Mouse (Mus musculus): ENCODE measurements at regions not wholly inside any gene's neighbourhood (a gene's known extent, or its start where the extent isn't known, plus 50 kb on each side); places are given as distances from the start of the nearest gene placed in this dataset.

DNA sequence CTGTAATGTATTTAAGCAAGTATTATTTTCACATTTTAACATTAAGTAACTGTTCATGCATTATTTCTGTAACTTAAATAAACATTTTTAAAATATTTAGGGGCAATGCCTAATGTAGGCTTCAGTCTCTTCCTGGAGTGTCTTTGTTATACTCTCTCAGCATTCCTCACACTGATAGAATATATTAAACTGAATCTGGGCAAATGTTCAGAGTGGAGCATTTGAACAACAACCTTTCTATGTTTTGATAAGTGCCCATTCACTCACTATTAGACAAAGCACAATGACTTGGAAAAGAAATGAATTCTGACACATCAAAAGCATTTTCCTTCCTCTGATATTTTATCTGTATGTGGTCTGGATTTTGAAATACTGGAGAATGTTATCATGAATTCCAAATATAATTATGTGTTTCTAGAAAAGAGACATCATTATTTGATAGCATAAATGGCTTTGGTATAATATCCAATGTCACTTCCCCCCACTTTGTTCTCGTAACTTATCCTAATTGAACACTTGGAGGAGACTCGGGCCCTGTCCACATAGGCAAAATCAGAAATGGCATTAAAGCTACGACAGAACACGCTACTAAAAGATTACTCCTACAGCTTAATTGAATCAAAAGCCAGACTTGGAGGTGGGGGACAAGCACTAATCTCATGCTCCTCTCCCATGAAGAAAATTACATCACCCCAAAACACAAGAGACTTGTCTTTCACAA is 127.1 kb upstream of the Spred2 start:
- Histone ChIP-seq H3K4me1 (replicated peaks; ENCODE audit: low read depth, low read length) (no peaks in the 10 kb centered on the region), H3K4me3 (replicated peaks; ENCODE audit: low read length) (no peak overlapping the region)
- TF ChIP-seq NANOG (IDR thresholded peaks at IDR 0.05; ENCODE audit: borderline replicate concordance, low read length) (no peak), CTCF (conservative IDR thresholded peaks at IDR 0.05; ENCODE audit: low read length) (no peak)

DNA sequence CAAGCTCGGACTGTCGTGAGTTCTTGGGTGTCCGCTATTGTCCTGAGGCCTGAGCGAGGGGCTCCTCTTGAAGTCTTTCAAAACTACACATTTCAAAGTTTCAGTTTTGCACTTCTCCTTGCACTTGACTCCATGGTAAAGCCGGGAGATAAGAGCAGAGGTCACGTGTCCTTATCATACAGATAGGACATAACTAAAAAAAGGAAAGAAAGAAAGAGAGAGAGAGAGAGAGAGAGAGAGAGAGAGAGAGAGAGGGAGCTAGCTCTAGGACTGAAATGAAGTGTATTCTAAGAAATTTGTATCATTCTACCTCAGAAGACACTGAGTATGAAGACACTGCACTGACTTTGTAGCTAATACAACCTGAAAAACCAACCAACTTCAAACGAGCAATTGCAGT is 114.8 kb upstream of the Spred2 start:
- Histone ChIP-seq H3K4me1 (replicated peaks; ENCODE audit: low read depth, low read length) (peaks cover 26% of the 10 kb centered on the region), H3K9me3 (ENCODE audit: low read length) (peaks cover 25% of the 10 kb centered on the region), H3K4me3 (replicated peaks; ENCODE audit: low read length) (no peak overlapping the region), H3K27me3 (ENCODE audit: insufficient read depth, low read length) (peaks cover 23% of the 10 kb centered on the region), H3K36me3 (ENCODE audit: insufficient read depth, low read length) (no peaks in the 10 kb centered on the region)
- no peak for TF ChIP-seq CTCF (conservative IDR thresholded peaks at IDR 0.05; ENCODE audit: low read length)
- no peak for TF ChIP-seq NANOG (IDR thresholded peaks at IDR 0.05; ENCODE audit: borderline replicate concordance, low read length)
- no peak for TF ChIP-seq POU5F1 (IDR thresholded peaks at IDR 0.05; ENCODE audit: borderline replicate concordance, low read length)

More for the DNA sequence above, 127.1 kb upstream of the Spred2 start:
- peaks cover 40% of the 10 kb centered on the region for H3K9me3 ChIP-seq (ENCODE audit: low read length)
- no peaks in the 10 kb centered on the region for H3K36me3 ChIP-seq (ENCODE audit: insufficient read depth, low read length)
- H3K27me3 ChIP-seq (ENCODE audit: insufficient read depth, low read length) = no peaks in the 10 kb centered on the region

DNA sequence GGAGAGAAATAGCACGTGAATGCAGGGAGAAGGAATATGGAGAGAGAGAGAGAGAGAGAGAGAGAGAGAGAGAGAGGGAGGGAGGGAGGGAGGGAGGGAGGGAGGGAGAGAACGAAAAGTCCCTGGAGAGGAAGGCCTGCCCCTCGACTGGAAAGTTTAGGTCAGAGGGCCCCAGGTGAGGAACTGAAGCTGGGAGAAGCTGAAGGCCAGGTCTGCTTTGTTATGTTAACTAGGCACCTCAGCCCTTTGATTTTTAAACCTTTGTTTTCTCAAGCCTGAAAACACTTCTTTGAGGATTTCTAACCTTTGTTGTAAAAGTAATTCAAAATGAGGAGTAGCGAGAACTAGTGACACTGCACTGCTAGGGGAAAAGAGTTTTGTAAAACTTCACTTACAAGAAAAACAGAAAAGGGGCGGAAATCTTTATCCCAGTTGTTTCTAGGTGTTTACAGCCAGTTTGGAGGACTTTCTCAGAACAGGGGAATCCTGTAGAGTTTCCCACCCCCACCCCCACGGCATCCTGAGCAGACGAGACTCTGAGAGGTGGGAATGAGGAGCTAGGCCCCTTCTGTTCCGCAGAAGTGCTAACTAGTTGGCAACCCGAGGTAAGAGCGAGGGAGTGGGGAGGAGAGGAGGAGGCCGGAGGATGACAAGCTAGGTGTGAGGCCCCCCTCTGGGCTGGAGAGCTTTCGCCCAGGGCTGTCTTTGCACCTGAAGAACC is 112.7 kb upstream of the Spred2 start:
- Histone ChIP-seq H3K36me3 (ENCODE audit: insufficient read depth, low read length) (no peaks in the 10 kb centered on the region), H3K4me1 (replicated peaks; ENCODE audit: low read depth, low read length) (peaks cover 26% of the 10 kb centered on the region), H3K9me3 (ENCODE audit: low read length) (peaks cover 39% of the 10 kb centered on the region), H3K27me3 (ENCODE audit: insufficient read depth, low read length) (peaks cover 25% of the 10 kb centered on the region), H3K4me3 (replicated peaks; ENCODE audit: low read length) (peak overlapping the region; percentile 66)
- TF ChIP-seq CTCF (conservative IDR thresholded peaks at IDR 0.05; ENCODE audit: low read length) (no peak), POU5F1 (IDR thresholded peaks at IDR 0.05; ENCODE audit: borderline replicate concordance, low read length) (no peak; the same call in 1 of the 2 replicates), NANOG (IDR thresholded peaks at IDR 0.05; ENCODE audit: borderline replicate concordance, low read length) (peak; percentile 32; the same call in 1 of the 2 replicates)

DNA sequence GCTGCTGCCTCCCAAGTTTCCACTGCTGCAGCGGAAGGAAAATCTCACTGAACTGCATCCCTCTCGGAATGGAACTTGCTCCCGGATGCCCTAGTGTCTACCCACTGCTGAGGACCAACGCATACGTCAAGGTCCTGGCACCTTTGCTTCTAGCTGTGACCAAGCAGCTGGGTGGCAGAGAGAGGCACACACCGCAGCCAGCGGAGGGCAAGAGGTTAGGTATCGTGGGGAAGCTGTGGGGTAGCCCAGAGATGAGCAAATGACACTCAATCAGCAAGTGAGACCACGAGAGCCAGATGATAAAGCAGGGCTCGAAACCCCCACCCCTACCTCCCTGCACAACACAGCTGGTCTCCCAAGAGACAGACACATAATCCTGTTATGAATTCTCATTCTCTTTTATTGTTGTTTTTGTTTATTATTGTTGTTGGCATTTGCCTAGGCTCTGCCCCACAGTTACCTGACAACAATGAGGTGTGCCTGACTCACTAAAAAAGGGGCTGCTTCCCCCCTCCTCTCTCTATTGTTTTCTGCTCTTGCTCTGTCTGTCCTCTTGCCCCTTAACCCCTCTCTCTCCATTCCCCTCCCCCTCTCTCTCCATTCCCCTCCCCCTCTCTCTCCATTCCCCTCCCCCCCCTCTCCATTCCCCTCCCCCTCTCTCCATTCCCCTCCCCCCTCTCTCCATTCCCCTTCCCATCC is 112.0 kb upstream of the Spred2 start:
- TF ChIP-seq POU5F1 (IDR thresholded peaks at IDR 0.05; ENCODE audit: borderline replicate concordance, low read length) (no peak), CTCF (conservative IDR thresholded peaks at IDR 0.05; ENCODE audit: low read length) (no peak)
- peaks cover 28% of the 10 kb centered on the region for H3K27me3 ChIP-seq (ENCODE audit: insufficient read depth, low read length)
- peak overlapping the region; percentile 66 for H3K4me3 ChIP-seq (replicated peaks; ENCODE audit: low read length)
- peaks cover 31% of the 10 kb centered on the region for H3K4me1 ChIP-seq (replicated peaks; ENCODE audit: low read depth, low read length)
- peaks cover 39% of the 10 kb centered on the region for H3K9me3 ChIP-seq (ENCODE audit: low read length)
- H3K36me3 ChIP-seq (ENCODE audit: insufficient read depth, low read length) = no peaks in the 10 kb centered on the region

DNA sequence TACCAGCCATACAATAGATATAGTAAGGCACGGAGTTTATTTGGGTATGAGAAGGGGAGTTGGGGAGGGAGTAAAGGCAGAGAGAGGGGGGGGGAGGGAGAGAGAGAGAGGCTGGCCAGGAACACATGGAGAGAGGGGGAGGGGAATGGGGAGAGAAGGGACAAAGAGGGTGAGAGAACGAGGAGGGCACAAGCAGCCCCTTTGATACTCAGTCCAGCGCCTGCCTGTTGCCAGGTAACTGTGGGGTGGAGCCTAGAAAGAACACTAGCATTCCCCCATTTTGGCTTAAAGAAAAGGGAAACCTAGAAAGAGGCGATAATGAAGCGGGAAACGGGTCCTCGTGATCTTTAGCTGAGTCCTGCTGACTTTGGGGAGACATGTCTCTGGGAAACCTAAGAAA is 110.6 kb upstream of the Spred2 start:
- H3K9me3 ChIP-seq (ENCODE audit: low read length) = peaks cover 36% of the 10 kb centered on the region
- H3K36me3 ChIP-seq (ENCODE audit: insufficient read depth, low read length) = no peaks in the 10 kb centered on the region
- TF ChIP-seq POU5F1 (IDR thresholded peaks at IDR 0.05; ENCODE audit: borderline replicate concordance, low read length) (no peak), NANOG (IDR thresholded peaks at IDR 0.05; ENCODE audit: borderline replicate concordance, low read length) (no peak), CTCF (conservative IDR thresholded peaks at IDR 0.05; ENCODE audit: low read length) (no peak)
- peaks cover 33% of the 10 kb centered on the region for H3K27me3 ChIP-seq (ENCODE audit: insufficient read depth, low read length)
- no peak overlapping the region for H3K4me3 ChIP-seq (replicated peaks; ENCODE audit: low read length)
- peaks cover 33% of the 10 kb centered on the region for H3K4me1 ChIP-seq (replicated peaks; ENCODE audit: low read depth, low read length)

DNA sequence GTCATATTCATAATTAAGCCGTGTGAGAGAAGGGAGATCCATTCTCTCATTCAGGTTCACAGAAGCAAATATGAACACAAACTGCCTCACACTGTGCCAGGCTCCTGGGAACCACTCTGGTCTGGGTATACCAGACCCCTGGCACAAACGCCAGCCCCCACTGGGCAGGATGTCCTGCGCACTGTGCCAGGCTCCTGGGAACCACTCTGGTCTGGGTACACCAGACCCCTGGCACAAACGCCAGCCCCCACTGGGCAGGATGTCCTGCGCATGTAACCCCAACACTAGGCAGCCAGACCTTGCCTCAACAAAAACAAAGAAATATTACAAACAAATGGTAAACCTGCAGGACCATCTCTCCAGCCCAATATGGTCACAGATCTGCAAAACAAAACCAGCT is 101.2 kb upstream of the Spred2 start:
- H3K27me3 ChIP-seq (ENCODE audit: insufficient read depth, low read length) = peaks cover 34% of the 10 kb centered on the region
- no peaks in the 10 kb centered on the region for H3K36me3 ChIP-seq (ENCODE audit: insufficient read depth, low read length)
- H3K4me1 ChIP-seq (replicated peaks; ENCODE audit: low read depth, low read length) = peaks cover 34% of the 10 kb centered on the region
- TF ChIP-seq POU5F1 (IDR thresholded peaks at IDR 0.05; ENCODE audit: borderline replicate concordance, low read length) (no peak), NANOG (IDR thresholded peaks at IDR 0.05; ENCODE audit: borderline replicate concordance, low read length) (no peak), CTCF (conservative IDR thresholded peaks at IDR 0.05; ENCODE audit: low read length) (no peak)
- no peaks in the 10 kb centered on the region for H3K9me3 ChIP-seq (ENCODE audit: low read length)
- no peak overlapping the region for H3K4me3 ChIP-seq (replicated peaks; ENCODE audit: low read length)

DNA sequence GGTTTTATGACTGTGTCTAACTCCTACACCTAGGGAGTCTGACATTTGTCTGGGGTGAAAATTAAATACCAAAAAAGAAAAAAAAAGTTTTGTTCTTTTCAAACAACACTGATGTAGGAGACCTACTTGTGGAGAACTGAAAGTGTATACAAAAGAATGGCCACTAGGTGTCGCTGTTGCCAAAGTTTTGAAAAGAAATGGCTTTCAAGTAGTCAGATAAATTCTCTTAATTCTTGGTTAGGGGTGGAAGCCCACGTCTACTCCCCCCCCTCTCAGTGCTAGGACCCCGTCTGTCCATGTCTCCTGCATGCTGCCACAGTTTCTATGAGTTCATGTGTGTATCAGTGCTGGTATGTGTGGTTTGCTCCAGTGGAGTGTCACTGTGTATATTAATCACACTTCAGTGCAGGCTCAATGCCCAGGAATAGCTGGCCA is 100.7 kb upstream of the Spred2 start:
- no peak overlapping the region for H3K4me3 ChIP-seq (replicated peaks; ENCODE audit: low read length)
- no peaks in the 10 kb centered on the region for H3K36me3 ChIP-seq (ENCODE audit: insufficient read depth, low read length)
- no peaks in the 10 kb centered on the region for H3K9me3 ChIP-seq (ENCODE audit: low read length)
- peaks cover 37% of the 10 kb centered on the region for H3K4me1 ChIP-seq (replicated peaks; ENCODE audit: low read depth, low read length)
- H3K27me3 ChIP-seq (ENCODE audit: insufficient read depth, low read length) = peaks cover 30% of the 10 kb centered on the region
- TF ChIP-seq CTCF (conservative IDR thresholded peaks at IDR 0.05; ENCODE audit: low read length) (peak; percentile 41), POU5F1 (IDR thresholded peaks at IDR 0.05; ENCODE audit: borderline replicate concordance, low read length) (no peak), NANOG (IDR thresholded peaks at IDR 0.05; ENCODE audit: borderline replicate concordance, low read length) (no peak)

DNA sequence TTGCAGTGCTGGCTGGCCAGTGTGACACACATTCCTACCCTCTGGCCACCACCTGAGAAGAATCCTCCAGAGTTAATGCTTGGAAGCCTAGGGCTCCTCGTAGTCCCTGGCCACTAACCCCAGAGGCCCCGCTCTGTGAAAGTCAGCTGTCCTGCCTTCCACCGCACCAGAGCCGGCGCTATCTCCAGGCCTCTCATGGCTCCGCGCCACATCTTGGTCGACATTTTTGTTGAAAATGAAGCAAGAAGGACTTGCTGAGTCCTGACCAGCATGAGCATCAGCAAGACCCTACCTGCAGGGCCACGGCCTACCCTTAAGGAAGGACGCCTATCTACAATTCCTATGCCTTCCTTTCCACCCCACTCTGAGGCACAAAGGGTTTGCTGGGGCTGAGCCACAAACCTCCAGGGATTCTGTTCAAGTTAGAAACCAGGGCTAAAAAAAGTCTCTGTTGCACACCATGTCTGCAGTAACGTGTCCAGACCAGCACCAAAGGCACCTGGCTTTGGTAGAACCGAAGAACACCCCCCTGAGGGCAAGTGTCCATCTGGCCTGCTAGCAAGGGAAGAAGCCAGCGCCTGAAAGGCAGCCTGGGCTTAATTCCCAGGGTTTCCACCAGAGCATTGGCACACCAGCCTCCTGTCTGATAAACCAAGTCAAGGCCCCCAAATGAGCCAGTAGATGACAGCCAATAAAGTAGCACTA is 97.5 kb upstream of the Spred2 start:
- no peaks in the 10 kb centered on the region for H3K9me3 ChIP-seq (ENCODE audit: low read length)
- H3K36me3 ChIP-seq (ENCODE audit: insufficient read depth, low read length) = no peaks in the 10 kb centered on the region
- peaks cover 54% of the 10 kb centered on the region for H3K4me1 ChIP-seq (replicated peaks; ENCODE audit: low read depth, low read length)
- no peak for TF ChIP-seq NANOG (IDR thresholded peaks at IDR 0.05; ENCODE audit: borderline replicate concordance, low read length)
- no peak for TF ChIP-seq POU5F1 (IDR thresholded peaks at IDR 0.05; ENCODE audit: borderline replicate concordance, low read length)
- no peak for TF ChIP-seq CTCF (conservative IDR thresholded peaks at IDR 0.05; ENCODE audit: low read length)
- H3K27me3 ChIP-seq (ENCODE audit: insufficient read depth, low read length) = peaks cover 15% of the 10 kb centered on the region
- no peak overlapping the region; the same call in 1 of the 2 replicates for H3K4me3 ChIP-seq (replicated peaks; ENCODE audit: low read length)

Measured in E14TG2a.4 (cell line).